Mouse (Mus musculus): Measurements from ENCODE around the gene Slc16a7. TPM values are rescaled to one million over a fixed set of nuclear protein-coding genes. Genes with fewer than 3 reads are reported as not detected.

Gene Slc16a7
- polyA plus RNA-seq, 1 experiment from 2014 or later: 10.1 TPM

DNA sequence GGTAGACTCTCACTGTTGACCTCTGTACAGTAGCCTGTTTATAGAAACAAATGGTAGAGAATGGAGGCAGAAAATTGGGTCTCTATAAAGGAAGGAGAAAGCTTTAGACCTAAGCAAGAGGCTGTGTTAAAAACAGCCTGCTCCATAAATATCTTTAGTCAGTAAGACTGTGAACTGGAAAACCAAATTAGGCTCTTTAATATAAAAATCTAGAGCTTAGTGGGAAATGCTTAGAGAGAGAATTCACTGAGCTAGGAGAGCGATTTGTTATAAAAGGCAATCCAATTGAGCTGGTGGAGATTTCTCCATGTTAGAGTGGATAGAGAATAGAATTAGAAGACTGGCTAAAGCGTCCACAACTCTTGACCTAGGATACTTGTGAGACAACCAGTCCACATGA lies 211.5 kb downstream of the Slc16a7 start:
- no peak overlapping the region for H3K9ac ChIP-seq (ENCODE audit: low read length)
- no peaks in the 10 kb centered on the region for H3K27me3 ChIP-seq (ENCODE audit: control insufficient read depth, insufficient read depth, low read length)
- H3K4me1 ChIP-seq (ENCODE audit: control insufficient read depth, insufficient read depth, low read length): no peaks in the 10 kb centered on the region
- no peak overlapping the region for H3K4me3 ChIP-seq (replicated peaks; ENCODE audit: low read length)
- H3K4me2 ChIP-seq (ENCODE audit: low read depth, low read length): no peak overlapping the region
- no peak overlapping the region for H3K27ac ChIP-seq (ENCODE audit: low read length)
- no peaks in the 10 kb centered on the region for H3K36me3 ChIP-seq (ENCODE audit: control insufficient read depth, insufficient read depth, low read length)
- H3K9me3 ChIP-seq (replicated peaks; ENCODE audit: control insufficient read depth, low read length): no peaks in the 10 kb centered on the region
- WGBS: 83% methylated on average over 2 of the region's 2 CpGs
- no peak for ATAC-seq (ENCODE audit: insufficient read depth, low FRiP score)

DNA sequence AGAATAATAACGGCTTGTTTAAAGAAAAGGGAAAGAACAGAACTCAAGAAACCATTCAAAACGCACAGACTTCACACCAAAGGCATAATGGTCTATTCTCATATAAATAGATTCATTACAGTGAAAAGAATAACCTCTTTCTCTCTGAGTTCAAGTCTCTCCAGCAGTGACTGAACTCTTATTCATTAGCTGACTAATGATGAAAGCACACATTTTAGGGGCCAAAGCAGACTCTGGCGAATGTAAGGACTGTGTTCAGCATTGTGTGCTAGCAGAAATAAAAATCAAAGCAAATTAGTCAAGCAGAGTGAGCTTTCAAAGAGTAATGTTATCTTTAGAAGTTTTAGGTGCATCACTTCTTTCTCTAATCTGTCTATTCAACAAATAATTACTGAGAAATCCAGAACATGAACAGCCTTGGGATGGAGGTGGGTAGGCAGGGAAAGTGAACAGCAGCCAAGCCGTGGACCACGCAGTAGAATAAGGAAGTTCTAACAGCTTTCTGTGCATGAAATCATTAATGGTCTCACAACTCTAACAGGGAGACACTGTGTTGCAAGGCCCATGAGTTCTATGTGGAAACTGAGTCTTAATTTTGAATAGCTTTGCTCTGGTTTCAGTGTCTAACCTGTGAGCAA lies 214.1 kb downstream of the Slc16a7 start:
- no peaks in the 10 kb centered on the region for H3K36me3 ChIP-seq (ENCODE audit: control insufficient read depth, insufficient read depth, low read length)
- H3K4me2 ChIP-seq (ENCODE audit: low read depth, low read length): no peak overlapping the region
- H3K9me3 ChIP-seq (replicated peaks; ENCODE audit: control insufficient read depth, low read length): no peaks in the 10 kb centered on the region
- no peak overlapping the region for H3K27ac ChIP-seq (ENCODE audit: low read length)
- H3K4me3 ChIP-seq (replicated peaks; ENCODE audit: low read length): no peak overlapping the region
- ATAC-seq (ENCODE audit: insufficient read depth, low FRiP score): no peak
- no peaks in the 10 kb centered on the region for H3K27me3 ChIP-seq (ENCODE audit: control insufficient read depth, insufficient read depth, low read length)
- no peak overlapping the region for H3K9ac ChIP-seq (ENCODE audit: low read length)
- no peaks in the 10 kb centered on the region for H3K4me1 ChIP-seq (ENCODE audit: control insufficient read depth, insufficient read depth, low read length)
- WGBS: 77% methylated on average over 5 of the region's 5 CpGs

DNA sequence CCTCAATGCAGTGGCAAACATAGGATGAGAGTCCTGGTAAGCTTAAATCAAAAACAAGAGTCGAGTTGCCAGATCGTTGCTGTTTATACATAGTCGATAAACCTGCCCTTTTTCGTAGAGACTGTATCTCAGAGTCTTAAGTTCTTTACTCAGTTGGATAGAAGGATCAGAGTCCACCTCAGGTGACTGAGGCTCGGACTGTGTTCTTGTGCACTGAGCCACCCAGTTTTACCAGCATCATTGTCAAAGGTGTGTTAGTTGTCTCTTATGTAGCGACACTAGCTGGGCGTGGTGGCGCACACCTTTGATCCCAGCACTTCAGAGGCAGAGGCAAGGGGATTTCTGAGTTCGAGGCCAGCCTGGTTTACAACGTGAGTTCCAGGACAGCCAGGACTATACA lies 217.6 kb downstream of the Slc16a7 start:
- 81% methylated on average over 10 of the region's 10 CpGs for WGBS
- Histone ChIP-seq H3K4me1 (ENCODE audit: control insufficient read depth, insufficient read depth, low read length) (no peaks in the 10 kb centered on the region), H3K27ac (ENCODE audit: low read length) (no peak overlapping the region), H3K9me3 (replicated peaks; ENCODE audit: control insufficient read depth, low read length) (no peaks in the 10 kb centered on the region), H3K4me3 (replicated peaks; ENCODE audit: low read length) (no peak overlapping the region), H3K9ac (ENCODE audit: low read length) (no peak overlapping the region), H3K4me2 (ENCODE audit: low read depth, low read length) (no peak overlapping the region), H3K27me3 (ENCODE audit: control insufficient read depth, insufficient read depth, low read length) (no peaks in the 10 kb centered on the region), H3K36me3 (ENCODE audit: control insufficient read depth, insufficient read depth, low read length) (no peaks in the 10 kb centered on the region)
- ATAC-seq (ENCODE audit: insufficient read depth, low FRiP score): no peak

DNA sequence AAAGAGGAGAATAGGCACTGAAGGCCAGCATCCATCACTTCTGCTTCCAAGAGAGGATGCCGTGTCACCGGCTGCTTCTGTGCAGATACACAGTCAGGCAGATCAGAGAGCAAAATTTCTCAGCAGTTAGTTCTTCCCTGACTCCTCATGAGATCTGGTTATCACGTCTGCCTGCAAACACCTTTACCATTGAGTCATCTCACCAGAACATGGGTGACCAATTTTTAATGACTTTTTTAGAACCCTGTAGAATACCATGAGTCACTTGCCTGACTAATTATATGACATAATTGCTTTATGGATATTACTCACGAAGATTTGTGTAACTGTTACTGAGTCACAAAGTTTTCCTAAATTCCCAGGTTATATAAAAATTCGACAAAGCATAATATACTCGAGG lies 218.1 kb downstream of the Slc16a7 start:
- H3K4me1 ChIP-seq (ENCODE audit: control insufficient read depth, insufficient read depth, low read length): no peaks in the 10 kb centered on the region
- 75% methylated on average over 6 of the region's 6 CpGs for WGBS

More for the DNA sequence above, 218.1 kb downstream of the Slc16a7 start:
- Histone ChIP-seq H3K9me3 (replicated peaks; ENCODE audit: control insufficient read depth, low read length) (no peaks in the 10 kb centered on the region), H3K27ac (ENCODE audit: low read length) (no peak overlapping the region), H3K27me3 (ENCODE audit: control insufficient read depth, insufficient read depth, low read length) (no peaks in the 10 kb centered on the region), H3K4me2 (ENCODE audit: low read depth, low read length) (no peak overlapping the region), H3K36me3 (ENCODE audit: control insufficient read depth, insufficient read depth, low read length) (no peaks in the 10 kb centered on the region), H3K9ac (ENCODE audit: low read length) (no peak overlapping the region), H3K4me3 (replicated peaks; ENCODE audit: low read length) (no peak overlapping the region)
- ATAC-seq (ENCODE audit: insufficient read depth, low FRiP score): no peak
